Mouse (Mus musculus): ENCODE measurements around the gene Zfp706.

DNA sequence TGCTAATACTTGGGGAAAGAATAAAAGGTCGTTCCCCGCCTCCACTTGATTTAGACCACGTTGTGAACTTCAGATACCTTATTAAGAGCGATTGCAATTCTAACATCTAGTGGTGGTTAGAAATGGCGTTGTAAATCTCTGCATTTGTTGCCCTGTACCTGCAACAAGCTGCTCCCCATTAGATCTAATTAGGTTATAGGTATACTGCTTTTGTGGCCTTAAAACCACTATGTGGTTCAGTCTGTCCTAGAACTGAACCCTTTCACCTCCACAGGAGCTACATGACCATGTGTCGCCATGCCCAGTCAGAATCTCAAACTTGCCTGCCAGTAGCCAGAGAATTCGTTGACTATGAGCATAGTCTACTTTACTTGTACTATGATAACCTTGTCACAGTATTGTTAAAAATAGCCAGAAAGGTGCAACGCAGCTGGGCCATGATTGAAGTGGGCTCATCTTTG is 416 bp upstream of the Zfp706 start:
- no peak for TF ChIP-seq CTCF (IDR thresholded peaks at IDR 0.05; ENCODE audit: low read depth)
- TF ChIP-seq EP300 (optimal IDR thresholded peaks at IDR 0.05) = no peak

Measured in stomach, postnatal 0 days (tissue).